Mouse (Mus musculus) kidney, postnatal 0 days (tissue): Measurements from ENCODE around the gene Nelfcd. TPM values are rescaled to one million over a fixed set of nuclear protein-coding genes. Genes with fewer than 3 reads are reported as not detected.

Source experiments
- ATAC-seq: fragments of 200-750 bp; cut with Nextera tagmentation; replicated peaks from 2 replicates; pipeline ENCODE4 v1.8.0; 2017; ENCODE audit warnings: low read depth, moderate number of reproducible peaks, moderate TSS enrichment, moderate library complexity; ENCODE audit not compliant: low FRiP score
- DNase-seq: peaks from one replicate; pipeline ENCODE4 v3.0.0-alpha.2; 2016; ENCODE audit warnings: low spot score
- H3K27ac ChIP-seq: fragments of 300-500 bp; sonication (generic); 2 replicates; pipeline ENCODE4 v1.5.1; 2014; ENCODE audit warnings: mild to moderate bottlenecking
- H3K27me3 ChIP-seq: fragments of 300-500 bp; sonication (generic); 2 replicates; pipeline ENCODE4 v1.6.1; 2014; ENCODE audit warnings: low read length, mixed read lengths; ENCODE audit not compliant: insufficient read depth
- H3K36me3 ChIP-seq: fragments of 300-500 bp; sonication (generic); 2 replicates; pipeline ENCODE4 v1.6.1; 2014; ENCODE audit warnings: low read length, mixed read lengths; ENCODE audit not compliant: insufficient read depth
- H3K4me1 ChIP-seq: fragments of 300-500 bp; sonication (generic); replicated peaks from 2 replicates; pipeline ENCODE4 v1.6.1; 2014; ENCODE audit warnings: antibody characterized with exemption, low read length, mixed read lengths; ENCODE audit not compliant: insufficient read depth
- H3K4me2 ChIP-seq: fragments of 300-500 bp; sonication (generic); 2 replicates; pipeline ENCODE4 v1.6.1; 2014; ENCODE audit warnings: mild to moderate bottlenecking, low read length, moderate library complexity, mixed read lengths
- H3K4me3 ChIP-seq: fragments of 300-500 bp; sonication (generic); replicated peaks from 2 replicates; pipeline ENCODE4 v1.5.1; 2014; ENCODE audit warnings: low read depth, low read length
- H3K9ac ChIP-seq: fragments of 300-500 bp; sonication (generic); 2 replicates; pipeline ENCODE4 v1.6.1; 2014; ENCODE audit warnings: low read depth, low read length
- H3K9me3 ChIP-seq: fragments of 300-500 bp; sonication (generic); replicated peaks from 2 replicates; pipeline ENCODE4 v1.6.1; 2016; ENCODE audit warnings: low read length, inconsistent platforms, mixed read lengths
- CTCF ChIP-seq: IDR thresholded peaks from 2 replicates; pipeline ENCODE4 v1.5.1; 2016; ENCODE audit warnings: antibody characterized with exemption, low read depth, mild to moderate bottlenecking, moderate library complexity
- WGBS: fragments of 180-500 bp; shearing (Covaris S2); extraction: QIAGEN DNeasy Blood & Tissue Kit; methylation state at CpG from one replicate; pipeline ENCODE4 v1.1.7; 2014; 5-methylcytosine and 5-hydroxymethylcytosine counted together
- polyA plus RNA-seq: library from polyadenylated mRNA; unstranded; fragments of >200 nt; fragmentation: Nextera tagmentation; extraction: Ambion mirVana; gene quantifications from 2 replicates; pipeline ENCODE4 v1.2.1, GENCODE M21; 2015

Gene Nelfcd
- 69.6 and 79.0 TPM in 2 replicates for polyA plus RNA-seq

DNA sequence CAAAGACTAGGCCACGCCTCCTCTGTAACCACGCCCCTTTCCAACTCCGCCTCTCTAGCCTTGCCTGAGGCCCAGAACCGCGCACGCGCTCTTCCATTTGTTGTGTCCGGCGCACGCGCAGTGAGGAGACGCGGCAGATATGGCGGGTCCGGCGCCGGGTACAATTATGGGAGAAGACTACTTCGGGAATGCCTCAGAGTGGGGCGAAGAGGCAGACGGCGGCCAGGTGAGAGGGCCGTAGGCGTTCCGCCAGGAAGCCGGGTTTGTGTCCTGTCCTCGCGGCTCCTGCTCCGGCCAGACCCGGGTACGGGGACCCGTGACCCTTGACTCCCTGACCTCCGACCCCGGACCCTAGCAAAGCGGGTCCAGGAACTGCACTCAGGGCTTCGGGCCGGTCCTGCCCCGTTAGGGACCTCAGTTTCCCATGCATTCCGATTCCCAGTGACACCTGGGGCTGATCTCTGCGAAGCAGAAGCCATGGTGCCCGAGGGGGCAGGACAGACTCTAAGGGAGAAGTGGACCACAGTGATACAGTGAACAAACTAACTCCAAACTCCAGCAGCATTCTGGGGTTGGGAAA, at the start of gene Nelfcd:
Nelfcd (plus strand) TSS at position 74 of the 580 bp plus-strand sequence.
- H3K27me3 ChIP-seq: no peaks in the 10 kb centered on the region
- peak; percentile 92 for ATAC-seq
- H3K4me2 ChIP-seq: peak within 1 kb of the TSS; percentile 97
- WGBS: under 1% methylated on average over 40 of the region's 40 CpGs
- peaks cover 8% of the 10 kb centered on the region; the same call in 1 of the 2 replicates for H3K4me1 ChIP-seq
- H3K4me3 ChIP-seq: peak within 1 kb of the TSS; percentile 94
- 0 out of 2 replicates have a peak within 1 kb of the TSS, but pooled peaks have one; percentile 36 for H3K27ac ChIP-seq
- no peak for TF ChIP-seq CTCF
- peak within 1 kb of the TSS; percentile 87 for H3K9ac ChIP-seq
- H3K9me3 ChIP-seq: no peaks in the 10 kb centered on the region
- peak; percentile 99 for DNase-seq
- H3K36me3 ChIP-seq: no peaks in the 10 kb centered on the region

- H3K4me1 ChIP-seq: no peaks in the 10 kb centered on the region
- H3K9ac ChIP-seq: no peak overlapping the region
- H3K9me3 ChIP-seq: no peaks in the 10 kb centered on the region
- no peak for DNase-seq
- no peak overlapping the region for H3K4me3 ChIP-seq
- no peaks in the 10 kb centered on the region for H3K36me3 ChIP-seq
- H3K27me3 ChIP-seq: no peaks in the 10 kb centered on the region
- TF ChIP-seq CTCF: no peak
- no peak overlapping the region for H3K4me2 ChIP-seq
- H3K27ac ChIP-seq: no peak overlapping the region
- no peak for ATAC-seq
- WGBS: 85% methylated on average over 10 of the region's 10 CpGs
Observed at GRCm38 (mm10) chr2:174366571-174366970, 49.0 kb upstream of the Nelfcd start.

DNA sequence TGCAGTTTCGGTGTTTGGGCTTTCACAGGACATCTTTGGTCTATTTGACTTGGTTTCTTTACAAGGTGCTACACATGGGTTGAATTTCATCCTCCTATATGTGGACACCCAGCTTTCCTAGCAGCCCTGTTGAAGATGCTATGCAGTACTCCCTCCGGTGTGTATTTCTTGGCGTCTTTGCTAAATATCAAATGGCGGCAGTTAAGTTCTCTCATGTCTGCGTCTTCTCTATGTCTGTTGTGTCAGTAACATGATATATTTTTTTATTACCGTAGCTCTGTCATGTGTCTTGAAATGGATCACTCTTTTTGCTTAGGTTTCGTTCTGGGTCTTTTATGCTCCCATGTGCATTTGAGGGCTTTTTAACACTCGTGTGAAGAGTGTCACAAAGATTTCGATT, 34.6 kb upstream of the Nelfcd start:
- Histone ChIP-seq H3K9ac (no peak overlapping the region), H3K9me3 (no peaks in the 10 kb centered on the region), H3K27ac (no peak overlapping the region), H3K27me3 (no peaks in the 10 kb centered on the region), H3K4me1 (no peaks in the 10 kb centered on the region; the same call in 1 of the 2 replicates), H3K4me3 (no peak overlapping the region), H3K4me2 (no peak overlapping the region), H3K36me3 (no peaks in the 10 kb centered on the region)
- WGBS: 39% methylated on average over 9 of the region's 9 CpGs
- ATAC-seq (no peak), DNase-seq (peak; percentile 52)
- no peak for TF ChIP-seq CTCF

DNA sequence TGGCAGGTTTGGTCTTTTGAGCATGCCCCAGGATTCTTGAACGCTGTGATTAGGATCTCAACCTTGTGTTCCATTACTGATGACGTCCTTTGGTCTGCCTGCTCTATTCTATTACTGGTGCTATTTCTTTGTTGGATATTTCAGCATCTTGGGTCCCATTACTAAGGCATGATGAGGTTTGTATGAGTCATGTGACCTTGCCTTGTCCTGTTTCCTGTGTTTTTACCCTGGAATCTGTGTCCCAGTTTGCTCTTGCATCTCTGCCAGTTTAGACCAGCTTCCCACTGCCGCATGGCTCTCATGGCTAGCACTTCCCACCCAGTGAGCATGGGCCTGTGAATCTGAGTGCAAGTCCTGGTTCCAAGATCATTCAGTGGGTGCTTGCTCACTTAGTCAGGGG, 23.7 kb upstream of the Nelfcd start:
- Histone ChIP-seq H3K36me3 (no peaks in the 10 kb centered on the region), H3K9me3 (no peaks in the 10 kb centered on the region; the same call in 1 of the 2 replicates), H3K27ac (no peak overlapping the region), H3K4me3 (no peak overlapping the region), H3K4me2 (no peak overlapping the region), H3K9ac (no peak overlapping the region), H3K27me3 (no peaks in the 10 kb centered on the region), H3K4me1 (no peaks in the 10 kb centered on the region)
- no peak for DNase-seq
- ATAC-seq: no peak
- TF ChIP-seq CTCF: no peak
- 90% methylated on average over 3 of the region's 3 CpGs for WGBS

GRCm38 (mm10) chr2:174392554-174392953, 23.1 kb upstream of the Nelfcd start:
- H3K27ac ChIP-seq: no peak overlapping the region
- no peak overlapping the region for H3K9ac ChIP-seq
- H3K27me3 ChIP-seq: no peaks in the 10 kb centered on the region
- no peak for DNase-seq
- TF ChIP-seq CTCF: no peak
- no peak overlapping the region for H3K4me2 ChIP-seq
- H3K4me3 ChIP-seq: no peak overlapping the region
- no peak for ATAC-seq
- no peaks in the 10 kb centered on the region; the same call in 1 of the 2 replicates for H3K9me3 ChIP-seq
- H3K36me3 ChIP-seq: no peaks in the 10 kb centered on the region
- no peaks in the 10 kb centered on the region for H3K4me1 ChIP-seq
- WGBS: 80% methylated on average over 9 of the region's 9 CpGs

DNA sequence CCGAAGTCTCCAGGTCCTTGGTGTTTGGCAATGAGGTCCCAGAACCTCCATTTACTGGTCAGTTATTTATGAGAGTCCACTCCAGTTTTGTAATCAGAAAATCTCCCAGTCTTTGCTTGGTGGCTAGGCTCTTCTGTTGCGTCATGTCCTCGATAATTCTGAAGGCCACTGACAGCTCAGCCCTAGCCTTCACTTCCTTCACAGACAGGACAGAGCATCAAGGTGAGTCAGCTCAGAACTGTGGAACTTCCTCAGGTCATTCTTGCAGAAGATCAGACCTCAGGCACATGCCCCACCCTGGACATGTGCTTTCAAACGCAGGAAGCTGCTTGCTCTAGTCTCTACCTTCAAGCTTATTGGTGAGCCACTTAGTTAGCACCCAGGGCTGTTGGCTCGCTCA, 22.2 kb upstream of the Nelfcd start:
- WGBS: 72% methylated on average over 5 of the region's 5 CpGs
- Histone ChIP-seq H3K27me3 (no peaks in the 10 kb centered on the region), H3K4me1 (no peaks in the 10 kb centered on the region), H3K9ac (no peak overlapping the region), H3K4me2 (no peak overlapping the region), H3K9me3 (no peaks in the 10 kb centered on the region; the same call in 1 of the 2 replicates), H3K4me3 (no peak overlapping the region), H3K27ac (no peak overlapping the region), H3K36me3 (no peaks in the 10 kb centered on the region)
- TF ChIP-seq CTCF: no peak
- no peak for ATAC-seq
- DNase-seq: no peak
